Mouse (Mus musculus) heart, adult 8-10 months (tissue): ENCODE measurements around the gene Lzts2. TPM values are rescaled to one million over a fixed set of nuclear protein-coding genes. Genes with fewer than 3 reads are reported as not detected.
A peak's percentile ranks its signal among the peaks of the same experiment; 100 is the strongest.

Experiments used
- DNase-seq: peaks from one replicate; pipeline ENCODE4 v3.0.0; 2022; ENCODE audit warnings: low spot score
- total RNA-seq, 4 experiments: library from RNA; stranded (reverse); gene quantifications; 2 replicates each; pipeline ENCODE4 v1.2.4; 2022

Lzts2 gene
- total RNA-seq, 4 experiments from 2014 or later: 53.9 to 70.5 (median 63.8) TPM

- no peak for DNase-seq
Measured at GRCm38 (mm10) chr19:45048644-45049365, 34.6 kb downstream of the Lzts2 start.

GRCm38 (mm10) chr19:45049523-45049922 is 35.3 kb downstream of the Lzts2 start:
- no peak for DNase-seq

- no peak for DNase-seq
Measured at GRCm38 (mm10) chr19:45053451-45053850, 39.2 kb downstream of the Lzts2 start.

GRCm38 (mm10) chr19:45054892-45055690 is 40.9 kb downstream of the Lzts2 start:
- DNase-seq: no peak

GRCm38 (mm10) chr19:45056364-45056763 is 42.1 kb downstream of the Lzts2 start:
- DNase-seq: no peak

- DNase-seq: no peak
Measured at GRCm38 (mm10) chr19:45056908-45057698, 42.9 kb downstream of the Lzts2 start.

GRCm38 (mm10) chr19:45057724-45058112 is 43.5 kb downstream of the Lzts2 start:
- DNase-seq: no peak

GRCm38 (mm10) chr19:45058113-45058839 is 44.1 kb downstream of the Lzts2 start:
- DNase-seq: peak; percentile 95

- no peak for DNase-seq
Measured at GRCm38 (mm10) chr19:45058841-45059240, 44.6 kb downstream of the Lzts2 start.

GRCm38 (mm10) chr19:45063565-45064292 is 49.5 kb downstream of the Lzts2 start:
- no peak for DNase-seq

- no peak for DNase-seq
Measured at GRCm38 (mm10) chr19:45065226-45065625, 51.0 kb downstream of the Lzts2 start.

- DNase-seq: no peak
Measured at GRCm38 (mm10) chr19:45067170-45067569, 53.0 kb downstream of the Lzts2 start.

- no peak for DNase-seq
Measured at GRCm38 (mm10) chr19:45067758-45068510, 53.7 kb downstream of the Lzts2 start.

GRCm38 (mm10) chr19:45073871-45074542 is 59.8 kb downstream of the Lzts2 start:
- DNase-seq: peak; percentile 72

GRCm38 (mm10) chr19:45074580-45075322 is 60.5 kb downstream of the Lzts2 start, which contains the start of gene Kazald1:
Gene Kazald1 (plus strand): TSS chr19:45075241.
- peak; percentile 96 for DNase-seq

- no peak for DNase-seq
Measured at GRCm38 (mm10) chr19:45075323-45076035, 61.3 kb downstream of the Lzts2 start.

GRCm38 (mm10) chr19:45076036-45076575 is 61.9 kb downstream of the Lzts2 start:
- no peak for DNase-seq
